Mouse (Mus musculus): Measurements from ENCODE around the gene Ttk.

The Ttk gene

GRCm38 (mm10) chr9:83833811-83834747 is at the start of gene Ttk:
Gene Ttk (plus strand): TSS chr9:83834689.
- peak; percentile 92 for DNase-seq

DNA sequence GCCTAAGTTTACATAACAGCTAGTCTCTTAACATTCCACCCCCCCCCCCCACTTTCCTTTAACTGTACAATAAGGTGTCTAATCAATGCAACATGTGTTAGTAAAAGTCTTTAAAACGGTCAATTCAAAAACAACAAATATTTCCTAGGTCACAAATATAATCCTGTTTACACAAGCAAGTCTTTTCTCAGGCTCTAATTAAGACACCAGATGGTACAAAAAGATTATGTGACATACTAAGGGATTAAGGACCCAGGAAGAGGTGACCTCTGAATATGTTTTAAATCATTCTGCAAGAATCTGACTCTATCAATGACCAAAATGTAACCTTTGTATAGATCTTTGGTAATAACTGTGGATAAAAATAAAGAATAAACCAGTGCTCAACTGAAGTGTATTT is 49.0 kb upstream of the Ttk start:
- no peak for DNase-seq

DNA sequence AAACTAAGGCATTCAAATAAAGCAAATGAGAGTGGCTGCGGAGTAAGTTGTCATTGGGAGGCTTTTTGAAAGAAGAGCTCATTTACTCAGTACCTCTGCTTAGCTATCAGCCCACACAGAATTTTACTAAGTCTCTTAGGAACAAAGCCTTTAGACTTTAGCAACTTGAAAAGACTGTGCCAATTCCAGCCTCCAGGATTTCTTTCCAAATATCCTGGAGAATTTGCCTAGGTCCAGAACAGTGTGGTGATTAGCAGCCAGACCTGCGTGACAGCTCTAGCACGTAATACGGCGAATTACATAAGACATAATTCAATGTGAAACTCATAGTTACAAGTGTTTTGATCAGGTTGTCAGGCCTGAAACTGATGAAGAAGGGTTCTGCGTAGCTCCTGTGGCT is 45.2 kb upstream of the Ttk start:
- DNase-seq: no peak

GRCm38 (mm10) chr9:83796875-83797274 is 37.6 kb upstream of the Ttk start:
- DNase-seq: no peak

GRCm38 (mm10) chr9:83797898-83798297 is 36.6 kb upstream of the Ttk start:
- no peak for DNase-seq

DNA sequence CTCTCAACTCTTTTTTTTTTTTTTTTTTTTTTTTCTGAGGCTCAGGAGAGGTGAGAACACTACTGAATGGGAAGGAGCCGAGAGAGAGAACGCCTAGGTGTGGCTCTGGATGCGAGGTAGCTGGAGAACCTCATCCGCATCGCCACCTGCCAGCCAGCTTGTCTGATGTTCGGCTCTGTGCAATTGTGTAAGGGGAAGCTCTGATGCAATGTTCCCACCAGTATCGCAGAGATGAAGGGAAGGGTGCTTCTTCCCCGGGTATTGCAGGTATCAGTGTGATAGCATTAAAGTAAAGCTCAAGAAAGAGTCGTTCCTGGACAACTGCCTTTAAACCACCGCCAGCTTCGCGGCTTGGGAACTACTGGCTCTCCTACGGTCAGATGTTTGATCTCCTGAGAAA is 30.1 kb upstream of the Ttk start:
- no peak for DNase-seq

DNA sequence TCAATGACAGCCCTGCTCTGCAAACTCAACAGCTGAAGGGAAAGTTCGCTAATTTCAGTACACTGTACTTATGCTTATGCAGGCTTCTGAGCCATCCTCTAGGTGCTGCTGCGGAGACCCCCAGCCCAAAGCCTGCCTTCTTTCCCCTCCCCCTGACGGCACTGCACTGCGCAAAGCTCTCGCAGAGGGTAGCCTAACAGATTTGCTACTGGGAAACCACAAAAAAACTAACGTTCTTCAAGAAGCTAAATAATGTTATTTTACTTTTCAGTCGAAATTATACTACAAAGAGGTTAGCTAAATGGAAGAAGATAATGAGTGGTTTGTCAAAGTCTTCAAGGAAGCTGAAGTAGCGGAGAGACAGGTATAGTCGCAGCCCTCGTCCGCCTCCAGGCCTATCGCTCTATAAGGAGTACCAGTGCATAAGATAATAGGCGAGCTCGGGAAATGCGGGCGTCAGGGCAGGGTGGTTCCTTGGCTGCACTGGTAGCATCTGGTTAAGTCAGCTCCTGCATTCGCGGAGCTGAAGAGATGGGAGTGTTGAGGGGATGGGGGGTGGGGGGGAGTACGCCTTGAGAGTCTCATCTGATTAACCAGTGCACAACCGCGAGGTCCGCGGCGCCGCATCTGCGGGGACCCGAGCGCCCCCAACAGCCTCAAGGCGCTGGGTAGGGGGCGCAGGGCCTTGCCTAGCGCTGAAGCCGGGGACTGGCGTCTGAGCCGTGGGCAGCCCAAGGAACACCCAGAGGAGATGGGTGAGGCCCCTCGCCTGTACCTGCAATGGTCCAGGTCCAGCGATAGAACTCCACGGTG is 29.1 kb upstream of the Ttk start:
- DNase-seq: peak in 1 of 2 experiments; percentile 13

GRCm38 (mm10) chr9:83805977-83806815 is 28.3 kb upstream of the Ttk start, which contains the start of gene Elovl4:
Gene Elovl4 (minus strand): TSS chr9:83806277.
- DNase-seq: peak; percentile 38 to 56

GRCm38 (mm10) chr9:83807562-83807961 is 26.9 kb upstream of the Ttk start:
- DNase-seq: peak in 1 of 2 experiments; percentile 16

- no peak for DNase-seq
These were observed 15.3 kb upstream of the Ttk start for GRCm38 (mm10) chr9:83819188-83819587.

- no peak for DNase-seq
These were observed 13.5 kb upstream of the Ttk start for GRCm38 (mm10) chr9:83820976-83821375.

GRCm38 (mm10) chr9:83822925-83823324 is 11.6 kb upstream of the Ttk start:
- no peak for DNase-seq

DNA sequence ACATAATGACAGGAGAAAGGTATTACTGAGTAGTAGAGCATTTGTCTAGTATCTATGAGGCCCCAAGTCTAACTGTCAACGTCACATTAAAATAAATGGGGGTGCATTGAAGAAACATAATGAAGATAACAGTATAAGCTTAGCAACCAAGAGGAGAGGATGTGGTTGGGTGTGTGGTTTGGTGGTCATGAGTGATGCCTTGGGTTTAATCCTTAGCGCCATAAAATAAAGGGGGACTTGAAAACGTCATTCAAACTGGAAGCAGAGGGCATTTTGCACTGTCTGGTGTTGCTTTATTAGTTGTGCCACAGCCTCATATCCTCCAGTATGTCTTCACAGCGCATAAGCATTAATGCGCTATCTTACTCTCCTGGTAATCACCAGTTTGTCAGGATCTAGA is 4.6 kb upstream of the Ttk start:
- no peak for DNase-seq

GRCm38 (mm10) chr9:83831152-83831551 is 3.3 kb upstream of the Ttk start:
- DNase-seq: no peak

DNA sequence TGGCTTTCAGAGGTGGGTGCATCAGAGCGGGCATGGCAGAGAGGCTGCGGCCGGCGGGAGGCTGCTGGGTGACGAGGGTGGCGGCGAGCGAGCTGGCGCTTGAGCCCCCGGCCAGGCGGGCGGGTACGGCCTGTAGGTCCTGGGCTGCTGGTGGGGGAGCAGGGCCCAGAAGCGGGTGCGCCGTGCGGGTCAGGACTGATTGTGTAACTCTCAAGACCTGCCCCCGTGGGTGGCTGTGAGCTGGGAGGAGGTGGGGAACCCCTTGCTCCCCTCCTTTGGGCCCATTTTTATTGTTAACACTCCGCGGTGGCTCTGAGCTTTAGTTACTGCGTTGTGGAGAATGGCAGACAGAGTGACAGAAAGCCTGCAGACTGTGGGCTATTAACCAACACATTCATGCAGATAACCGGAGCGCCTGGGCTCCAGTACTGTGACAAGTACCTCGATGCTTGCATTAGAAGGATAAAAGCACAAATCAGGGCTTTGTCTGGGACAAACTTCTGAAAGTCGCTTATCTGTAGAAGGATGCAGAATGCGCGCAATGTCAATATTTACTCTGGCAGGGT is 342 bp downstream of the Ttk start:
- no peak for DNase-seq

DNA sequence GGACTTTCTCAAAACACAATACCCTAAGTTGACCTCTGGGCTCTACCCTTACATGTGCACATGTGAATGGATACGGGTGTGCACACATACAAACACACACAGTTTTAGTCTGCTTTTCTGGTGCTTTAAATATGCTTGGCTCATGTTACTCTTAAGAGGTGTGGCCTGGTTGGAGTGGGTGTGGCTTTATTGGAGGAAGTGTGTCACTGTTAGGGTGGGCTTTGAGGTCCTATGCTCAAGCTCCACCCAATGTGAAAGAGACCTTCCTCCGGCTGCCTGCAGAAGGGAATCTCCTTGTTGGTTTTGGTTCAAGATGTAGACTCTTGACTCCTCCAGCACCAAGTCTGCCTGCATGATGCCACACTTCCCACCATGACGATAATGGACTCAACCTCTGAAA is 18.0 kb downstream of the Ttk start:
- no peak for DNase-seq

- no peak for DNase-seq
These were observed 30.7 kb downstream of the Ttk start for GRCm38 (mm10) chr9:83865165-83865564.

DNA sequence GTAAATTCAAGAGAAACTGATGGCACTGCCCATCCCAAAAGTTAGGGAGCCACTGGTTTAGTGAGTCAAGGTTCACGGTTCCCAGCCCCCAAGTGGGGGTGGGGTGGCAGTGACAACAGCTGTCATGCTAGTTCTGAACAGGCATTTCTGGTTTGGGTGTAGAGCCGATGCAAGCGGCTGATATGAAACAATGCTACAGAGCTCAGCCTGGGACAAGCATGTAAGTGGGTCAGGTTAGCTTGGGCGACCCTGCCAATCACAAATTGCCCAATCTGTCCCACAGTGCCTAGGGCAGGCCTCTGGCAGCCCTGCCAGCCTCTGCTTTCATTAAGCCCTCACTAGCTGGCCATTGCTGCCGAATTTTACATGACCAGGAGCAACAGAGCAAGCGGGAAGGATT is 47.7 kb downstream of the Ttk start:
- no peak for DNase-seq

DNA sequence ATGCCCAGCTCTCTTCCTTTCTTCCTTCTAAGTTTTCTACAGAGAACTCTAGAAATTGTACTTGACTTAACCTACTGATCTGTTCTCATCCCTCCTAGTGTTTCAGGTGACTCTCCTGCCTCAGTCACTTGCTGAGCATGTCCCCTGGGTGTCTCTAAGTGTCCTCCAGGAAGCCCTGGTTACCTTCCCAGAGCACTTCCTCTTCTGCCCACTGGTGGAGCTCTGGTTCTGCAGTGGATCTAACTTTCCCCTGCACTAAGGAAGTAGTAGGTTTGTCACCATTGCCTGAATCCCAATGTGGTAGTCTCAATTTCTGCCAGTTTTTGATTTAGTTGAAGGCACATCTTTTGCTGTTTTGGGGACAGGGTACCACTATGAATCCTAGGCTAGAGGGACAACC is 51.7 kb downstream of the Ttk start:
- DNase-seq: no peak

- DNase-seq: no peak
These were observed 53.7 kb downstream of the Ttk start for GRCm38 (mm10) chr9:83888214-83888613.

- no peak for DNase-seq
These were observed 58.6 kb downstream of the Ttk start for GRCm38 (mm10) chr9:83893073-83893472.

GRCm38 (mm10) chr9:83893767-83894330 is 59.4 kb downstream of the Ttk start:
- DNase-seq: no peak
